Mouse (Mus musculus) ES-E14 (cell line): ENCODE results near the gene Tmprss3.

ENCODE experiments used
- HCFC1 ChIP-seq: IDR thresholded peaks from 2 replicates; pipeline ENCODE4 v1.6.1; 2012; ENCODE audit warnings: low read length, inconsistent platforms, borderline replicate concordance; ENCODE audit not compliant: insufficient read depth
- MAFK ChIP-seq: IDR thresholded peaks from 2 replicates; pipeline ENCODE4 v1.6.1; 2014; ENCODE audit warnings: mild to moderate bottlenecking, low read depth, low read length, inconsistent platforms; ENCODE audit not compliant: insufficient read depth
- ZC3H11A ChIP-seq: IDR thresholded peaks from 2 replicates; pipeline ENCODE4 v1.6.1; 2012; ENCODE audit warnings: low read depth, mild to moderate bottlenecking, inconsistent platforms, low read length, borderline replicate concordance

GRCm38 (mm10) chr17:31145998-31146397 is 52.8 kb downstream of the Tmprss3 start:
- TF ChIP-seq MAFK (no peak), ZC3H11A (no peak), HCFC1 (no peak)
